Mouse (Mus musculus) retina, adult 2 months (tissue): ENCODE data around the gene Gm13698.
"Not testable (repeated sequence)": the region's sequence is repeated elsewhere in the genome, so short reads cannot be mapped to it uniquely, and the experiment has no call there.

ENCODE experiments used
- DNase-seq: peaks from one replicate; pipeline ENCODE4 v3.0.0-alpha.2; 2012; ENCODE audit warnings: low read depth, low spot score

The Gm13698 gene

GRCm38 (mm10) chr2:83955393-83955792 is at the start of gene Gm13698:
Gene Gm13698 (plus strand): TSS chr2:83955693.
- DNase-seq, result not testable (repeated sequence)

- DNase-seq, result no peak
These were observed 25.9 kb upstream of the Gm13698 start for GRCm38 (mm10) chr2:83929478-83930088.

- DNase-seq, result peak; percentile 11
These were observed 14.5 kb upstream of the Gm13698 start, which contains the start of gene Zswim2 for GRCm38 (mm10) chr2:83940931-83941361. Gene Zswim2 (minus strand): TSS chr2:83941228.

- DNase-seq, result no peak
These were observed 14.1 kb upstream of the Gm13698 start for GRCm38 (mm10) chr2:83941378-83941777.

GRCm38 (mm10) chr2:83941792-83942191 is 13.7 kb upstream of the Gm13698 start:
- DNase-seq, result no peak

- not testable (repeated sequence) for DNase-seq
These were observed 5.7 kb downstream of the Gm13698 start, which contains the start of gene Gm13693 for GRCm38 (mm10) chr2:83961203-83961602. Gene Gm13693 (plus strand): TSS chr2:83961503.

GRCm38 (mm10) chr2:83967013-83967412 is 11.5 kb downstream of the Gm13698 start, which contains the start of gene Gm13695:
Gene Gm13695 (plus strand): TSS chr2:83967313.
- DNase-seq, result not testable (repeated sequence)

GRCm38 (mm10) chr2:83972823-83973222 is 17.3 kb downstream of the Gm13698 start, which contains the start of gene Gm13696:
Gene Gm13696 (plus strand): TSS chr2:83973123.
- DNase-seq, result not testable (repeated sequence)

DNA sequence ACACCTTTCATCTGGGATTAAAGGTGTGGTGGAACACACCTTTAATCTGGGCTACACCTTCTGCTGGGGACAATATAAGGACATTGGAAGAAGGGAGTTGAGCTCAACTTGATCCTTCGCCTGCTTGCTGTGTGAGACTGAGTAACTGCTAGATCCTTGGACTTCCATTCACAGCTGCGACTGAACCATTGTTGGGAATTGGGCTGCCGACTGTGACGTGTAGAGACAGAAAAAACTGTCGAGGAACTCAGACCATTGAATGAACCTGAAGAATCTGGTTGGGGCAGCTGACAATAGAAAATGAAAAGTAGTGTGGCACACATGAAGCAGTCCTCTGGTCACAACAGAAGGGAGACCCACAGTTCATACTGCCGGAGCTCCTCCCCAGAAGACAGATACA is 23.1 kb downstream of the Gm13698 start, which contains the start of gene Gm13694:
TSS of gene Gm13694 (plus strand) at position 301 of the 400 bp plus-strand sequence.
- DNase-seq, result not testable (repeated sequence)

DNA sequence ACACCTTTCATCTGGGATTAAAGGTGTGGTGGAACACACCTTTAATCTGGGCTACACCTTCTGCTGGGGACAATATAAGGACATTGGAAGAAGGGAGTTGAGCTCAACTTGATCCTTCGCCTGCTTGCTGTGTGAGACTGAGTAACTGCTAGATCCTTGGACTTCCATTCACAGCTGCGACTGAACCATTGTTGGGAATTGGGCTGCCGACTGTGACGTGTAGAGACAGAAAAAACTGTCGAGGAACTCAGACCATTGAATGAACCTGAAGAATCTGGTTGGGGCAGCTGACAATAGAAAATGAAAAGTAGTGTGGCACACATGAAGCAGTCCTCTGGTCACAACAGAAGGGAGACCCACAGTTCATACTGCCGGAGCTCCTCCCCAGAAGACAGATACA is 28.9 kb downstream of the Gm13698 start, which contains the start of gene Gm13697:
TSS of gene Gm13697 (plus strand) at position 301 of the 400 bp plus-strand sequence.
- DNase-seq, result not testable (repeated sequence)

GRCm38 (mm10) chr2:83990253-83990652 is 34.8 kb downstream of the Gm13698 start, which contains the start of gene Gm13691:
Gene Gm13691 (plus strand): TSS chr2:83990553.
- DNase-seq, result not testable (repeated sequence)

- not testable (repeated sequence) for DNase-seq
These were observed 38.3 kb downstream of the Gm13698 start for GRCm38 (mm10) chr2:83993639-83994255.

DNA sequence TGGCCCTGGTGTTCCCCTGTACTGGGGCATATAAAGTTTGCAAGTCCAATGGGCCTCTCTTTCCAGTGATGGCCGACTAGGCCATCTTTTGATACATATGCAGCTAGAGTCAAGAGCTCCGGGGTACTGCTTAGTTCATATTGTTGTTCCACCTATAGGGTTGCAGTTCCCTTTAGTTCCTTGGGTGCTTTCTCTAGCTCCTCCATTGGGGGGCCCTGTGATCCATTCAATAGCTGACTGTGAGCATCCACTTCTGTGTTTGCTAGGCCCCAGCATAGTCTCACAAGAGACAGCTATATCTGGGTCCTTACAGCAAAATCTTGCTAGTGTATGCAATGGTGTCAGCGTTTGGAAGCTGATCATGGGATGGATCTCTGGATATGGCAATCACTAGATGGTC is 39.0 kb downstream of the Gm13698 start:
- not testable (repeated sequence) for DNase-seq
